Mouse (Mus musculus): ENCODE results near the gene H1fnt. TPM values are rescaled to one million over a fixed set of nuclear protein-coding genes. Genes with fewer than 3 reads are reported as not detected.

The H1fnt gene
- not detected for total RNA-seq (2021)

- intact Hi-C loops (cut with DNase I), result no loop called here
Measured at GRCm38 (mm10) chr15:98257193-98257592, at the start of gene H1fnt. TSS of gene H1fnt (minus strand) at chr15:98257293.

GRCm38 (mm10) chr15:98295628-98296551 is 38.8 kb upstream of the H1fnt start, which contains the start of gene Zfp641:
TSS of gene Zfp641 (minus strand) at chr15:98296161.
- intact Hi-C loops (cut with DNase I), result no loop called here
- peak; percentile 27 to 81 for DNase-seq (ENCODE audit: extremely low spot score in 1 of 2, low spot score in 2 of 2)

More at GRCm38 (mm10) chr15:98257193-98257592, at the start of gene H1fnt:
- DNase-seq (ENCODE audit: extremely low spot score in 1 of 2, low spot score in 2 of 2), result no peak

GRCm38 (mm10) chr15:98293651-98294050 is 36.6 kb upstream of the H1fnt start:
- no peak for DNase-seq (ENCODE audit: extremely low spot score in 1 of 2, low spot score in 2 of 2)
- intact Hi-C loops (cut with DNase I), result no loop called here

- intact Hi-C loops (cut with DNase I), result no loop called here
- no peak for DNase-seq (ENCODE audit: extremely low spot score in 1 of 2, low spot score in 2 of 2)
Measured at GRCm38 (mm10) chr15:98288566-98288965, 31.5 kb upstream of the H1fnt start.

GRCm38 (mm10) chr15:98286418-98286817 is 29.3 kb upstream of the H1fnt start:
- no peak for DNase-seq (ENCODE audit: extremely low spot score in 1 of 2, low spot score in 2 of 2)

GRCm38 (mm10) chr15:98257776-98258175 is 683 bp upstream of the H1fnt start:
- no peak for DNase-seq (ENCODE audit: extremely low spot score in 1 of 2, low spot score in 2 of 2)
- intact Hi-C loops (cut with DNase I), result no loop called here

More at GRCm38 (mm10) chr15:98286418-98286817, 29.3 kb upstream of the H1fnt start:
- intact Hi-C loops (cut with DNase I), result no loop called here

- intact Hi-C loops (cut with DNase I), result no loop called here
- DNase-seq (ENCODE audit: extremely low spot score in 1 of 2, low spot score in 2 of 2), result peak in 1 of 2 experiments; percentile 16
Measured at GRCm38 (mm10) chr15:98256271-98256670, 822 bp downstream of the H1fnt start.

- DNase-seq (ENCODE audit: extremely low spot score in 1 of 2, low spot score in 2 of 2), result no peak
- intact Hi-C loops (cut with DNase I), result no loop called here
Measured at GRCm38 (mm10) chr15:98235442-98235841, 21.7 kb downstream of the H1fnt start.

- no peak for DNase-seq (ENCODE audit: extremely low spot score in 1 of 2, low spot score in 2 of 2)
- intact Hi-C loops (cut with DNase I), result no loop called here
Measured at GRCm38 (mm10) chr15:98234350-98234749, 22.7 kb downstream of the H1fnt start, which contains the start of gene Olfr286. TSS of gene Olfr286 (minus strand) at chr15:98234450.

- no peak for DNase-seq (ENCODE audit: extremely low spot score in 1 of 2, low spot score in 2 of 2)
- intact Hi-C loops (cut with DNase I), result no loop called here
Measured at GRCm38 (mm10) chr15:98226096-98226495, 31.0 kb downstream of the H1fnt start.

- intact Hi-C loops (cut with DNase I), result no loop called here
- no peak for DNase-seq (ENCODE audit: extremely low spot score in 1 of 2, low spot score in 2 of 2)
Measured at GRCm38 (mm10) chr15:98225610-98226009, 31.5 kb downstream of the H1fnt start.

- DNase-seq (ENCODE audit: extremely low spot score in 1 of 2, low spot score in 2 of 2), result no peak
- intact Hi-C loops (cut with DNase I), result no loop called here
Measured at GRCm38 (mm10) chr15:98222377-98222776, 34.7 kb downstream of the H1fnt start.

GRCm38 (mm10) chr15:98220877-98221276 is 36.2 kb downstream of the H1fnt start, which contains the start of the genes Gm44579 and Olfr287:
TSS of gene Gm44579 (minus strand) at chr15:98220977.
TSS of gene Olfr287 (minus strand) at chr15:98221056.
- intact Hi-C loops (cut with DNase I), result no loop called here
- DNase-seq (ENCODE audit: extremely low spot score in 1 of 2, low spot score in 2 of 2), result no peak

- intact Hi-C loops (cut with DNase I), result no loop called here
- peak in 1 of 2 experiments; percentile 22 for DNase-seq (ENCODE audit: extremely low spot score in 1 of 2, low spot score in 2 of 2)
Measured at GRCm38 (mm10) chr15:98214130-98214529, 43.0 kb downstream of the H1fnt start.

- DNase-seq (ENCODE audit: extremely low spot score in 1 of 2, low spot score in 2 of 2), result no peak
- intact Hi-C loops (cut with DNase I), result no loop called here
Measured at GRCm38 (mm10) chr15:98213336-98213870, 43.7 kb downstream of the H1fnt start.

GRCm38 (mm10) chr15:98209676-98210075 is 47.4 kb downstream of the H1fnt start:
- intact Hi-C loops (cut with DNase I), result no loop called here
- no peak for DNase-seq (ENCODE audit: extremely low spot score in 1 of 2, low spot score in 2 of 2)

All from left cerebral cortex, postnatal 10 days (tissue).